Mouse (Mus musculus) frontal cortex, adult (tissue): Measurements from ENCODE around the gene Pdzrn3.
A peak's percentile ranks its signal among the peaks of the same experiment; 100 is the strongest.

Source experiments
- ATAC-seq: cut with Nextera tagmentation; 2 replicates; pipeline ENCODE4 v1.9.2; 2017; ENCODE audit warnings: mild to moderate bottlenecking, moderate library complexity, mixed read lengths; ENCODE audit not compliant: low TSS enrichment

Pdzrn3 gene

DNA sequence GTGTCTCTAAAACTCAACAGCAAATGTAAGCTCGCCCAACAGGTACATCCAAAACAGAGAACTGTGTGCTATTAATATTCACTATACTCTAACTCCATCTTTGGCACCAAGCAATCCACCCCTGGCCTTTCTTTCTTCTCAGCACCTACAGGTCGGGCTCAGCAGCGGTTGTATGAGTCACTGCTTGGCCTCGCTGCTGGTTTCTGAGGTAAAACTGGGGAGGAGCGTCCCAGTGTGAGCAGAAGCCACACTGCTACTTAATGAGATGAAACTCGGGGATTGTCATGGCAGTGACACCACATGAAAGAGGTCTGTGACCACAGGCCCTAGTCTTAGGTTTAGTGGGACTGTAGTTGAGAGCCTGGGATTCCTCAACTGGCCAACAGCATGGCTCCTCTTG is 120.3 kb downstream of the Pdzrn3 start:
- no peak for ATAC-seq

DNA sequence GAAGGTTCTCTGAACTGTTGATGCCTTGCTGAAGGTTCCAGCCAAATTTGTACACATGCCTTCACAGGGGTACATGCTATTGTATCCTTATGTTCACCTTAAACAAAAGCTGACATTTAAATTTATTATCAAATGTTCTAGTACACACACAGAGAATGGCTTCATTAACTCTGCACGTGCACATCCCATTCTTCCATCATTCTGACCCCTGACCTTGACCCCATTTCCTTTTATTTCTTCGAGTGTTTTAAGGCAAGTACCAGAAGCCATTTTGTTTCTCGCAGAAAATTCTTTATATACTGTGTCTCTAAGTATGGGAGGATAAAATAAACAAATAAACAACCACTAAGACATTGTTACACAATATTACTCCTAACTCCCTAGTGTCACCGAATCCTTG is 123.0 kb downstream of the Pdzrn3 start:
- ATAC-seq = no peak

DNA sequence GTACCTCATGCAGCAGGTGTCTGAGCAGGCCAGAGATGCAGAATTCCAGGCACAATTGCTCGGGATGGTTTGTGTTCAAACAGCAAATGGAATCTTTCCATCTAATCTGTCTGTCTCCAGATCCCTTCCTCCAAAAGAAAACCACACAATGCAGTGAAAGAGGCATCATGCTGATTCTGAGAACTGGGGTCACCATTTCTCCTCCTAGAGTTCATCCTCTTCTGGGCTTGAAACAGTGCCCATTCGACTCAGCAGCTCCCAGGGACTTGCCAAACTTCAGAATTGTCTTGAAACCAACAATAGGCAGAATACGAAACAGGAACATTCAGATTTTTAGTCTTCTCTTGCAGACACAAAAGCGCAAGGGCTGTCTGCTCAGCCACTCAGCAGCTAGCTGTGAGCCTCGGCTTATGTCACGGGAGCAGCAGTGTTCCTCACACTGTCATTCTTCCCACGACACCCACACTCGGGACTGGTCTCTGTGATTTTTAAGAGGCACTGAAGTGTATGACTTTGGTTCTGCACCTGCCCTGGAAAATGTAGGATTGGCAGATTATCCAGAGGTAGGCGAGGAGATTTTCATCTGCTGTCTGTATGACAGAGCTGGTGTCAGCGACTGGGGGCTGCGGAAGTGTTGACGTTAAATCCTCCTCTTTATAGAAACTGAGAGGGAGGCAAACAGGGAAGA is 125.6 kb downstream of the Pdzrn3 start:
- peak; percentile 86 for ATAC-seq

DNA sequence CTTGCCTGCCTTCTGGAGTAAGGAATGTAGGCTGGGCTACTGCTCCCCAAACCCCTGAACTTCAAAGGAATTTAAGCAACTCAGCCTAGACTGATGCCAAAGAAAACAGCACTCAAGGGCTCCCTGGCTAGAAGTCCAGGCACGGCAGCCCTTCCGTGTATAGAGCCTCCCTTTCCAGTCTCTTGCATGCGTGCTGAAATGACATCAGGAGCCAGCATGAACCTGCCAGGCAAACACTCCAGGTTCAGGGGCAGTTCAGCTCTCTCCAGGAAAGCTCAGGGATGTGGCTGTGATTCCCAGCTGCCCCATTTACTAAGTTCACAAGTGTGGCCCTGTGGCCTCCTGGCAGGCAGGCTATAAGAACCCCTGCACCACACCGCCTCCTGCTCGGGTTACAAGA is 126.5 kb downstream of the Pdzrn3 start:
- no peak for ATAC-seq

DNA sequence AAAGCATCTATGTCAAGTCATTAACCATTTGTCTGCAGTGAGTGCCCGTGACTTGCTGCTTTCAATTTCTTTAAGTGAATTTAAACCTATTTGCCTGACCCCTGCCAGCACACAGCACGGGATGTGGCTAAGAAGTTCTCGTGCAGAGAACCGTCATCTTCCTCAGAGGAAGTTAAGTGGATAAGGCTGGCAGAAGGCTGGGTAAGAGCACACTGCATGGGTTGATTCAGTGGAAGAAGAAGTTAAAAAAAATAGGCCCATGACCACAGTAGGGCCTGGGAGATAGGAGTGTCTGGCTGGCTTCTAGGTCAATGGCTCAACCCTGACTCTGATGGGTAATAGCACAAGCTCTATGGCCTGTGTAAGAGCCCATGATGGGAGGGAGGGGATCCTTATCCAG is 131.6 kb downstream of the Pdzrn3 start:
- ATAC-seq = no peak

DNA sequence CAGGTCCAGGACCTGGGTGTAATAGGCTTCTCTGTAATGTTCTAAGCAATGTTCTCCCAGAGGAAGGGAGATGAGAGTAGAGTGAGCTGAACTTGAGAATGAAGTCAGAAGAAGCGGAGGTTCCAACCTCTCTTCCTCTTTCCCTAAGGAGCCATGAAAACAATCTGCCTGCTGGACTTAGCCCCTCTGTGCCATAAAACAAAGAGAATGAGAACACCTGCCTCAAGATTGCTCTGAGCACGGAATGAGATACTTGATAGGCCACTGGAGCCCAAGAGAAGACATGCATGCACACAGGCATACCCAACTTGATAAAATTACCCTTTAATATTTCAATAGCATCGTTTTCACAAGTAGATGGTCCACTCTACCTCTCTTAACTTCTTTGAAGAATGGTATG is 133.3 kb downstream of the Pdzrn3 start:
- ATAC-seq = no peak

DNA sequence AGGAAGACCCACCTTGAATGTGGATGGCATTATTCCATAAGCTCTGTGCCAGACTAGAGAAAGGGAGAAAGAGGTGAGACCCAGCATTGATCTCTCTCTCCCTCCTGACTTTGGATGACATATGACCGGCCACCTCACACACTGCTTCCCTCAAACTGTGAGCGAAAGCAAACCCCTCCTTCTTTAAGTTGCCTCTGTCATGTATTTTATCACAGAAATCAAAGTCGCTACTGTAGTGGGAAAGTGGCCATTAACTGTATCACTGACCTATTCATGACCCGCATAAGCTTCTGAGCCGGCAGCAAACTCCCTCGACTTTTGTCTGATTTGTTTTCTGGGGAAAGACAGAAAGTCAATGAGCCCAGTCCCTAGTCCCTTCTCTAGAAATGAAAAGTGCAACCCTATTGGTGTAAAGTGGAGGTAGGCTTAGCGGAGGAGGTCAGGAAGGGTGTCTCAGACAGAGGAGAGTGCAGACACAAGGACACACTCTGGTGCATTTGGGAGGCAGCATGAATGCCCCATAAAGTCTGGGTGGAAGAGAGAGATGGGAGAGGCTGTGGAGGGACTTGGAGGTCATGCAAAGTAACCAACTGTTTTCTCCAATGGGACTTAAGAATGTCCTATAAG is 134.4 kb downstream of the Pdzrn3 start:
- no peak for ATAC-seq

DNA sequence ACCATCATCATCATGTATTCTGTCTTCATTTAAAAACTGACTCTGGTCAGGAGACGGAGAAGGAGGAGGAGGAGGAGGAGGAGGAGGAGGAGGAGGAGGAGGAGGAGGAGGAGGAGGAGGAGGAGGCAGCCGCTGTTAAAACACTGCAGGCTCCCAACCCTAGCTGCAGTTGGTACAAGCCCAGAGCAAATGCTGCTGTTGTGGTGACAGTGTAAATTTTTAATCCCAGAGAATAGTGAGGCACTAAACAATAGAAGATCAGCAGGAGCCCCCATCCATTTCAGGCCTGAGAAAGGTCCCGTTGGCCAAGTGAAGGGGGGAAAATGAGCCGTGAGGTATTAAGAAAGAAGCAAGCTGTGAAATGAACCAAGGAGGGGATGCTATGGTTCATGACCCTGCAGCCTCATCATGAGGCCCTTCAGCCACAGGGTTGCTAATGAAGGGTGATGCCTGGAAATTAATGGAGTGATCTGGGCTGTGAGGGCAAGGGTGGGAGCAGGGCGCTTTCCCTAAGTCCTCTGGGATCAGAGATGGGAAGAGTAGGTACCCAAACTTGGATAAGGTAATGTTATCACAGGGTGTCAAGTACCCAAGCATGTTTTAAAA is 141.0 kb downstream of the Pdzrn3 start:
- ATAC-seq = no peak

DNA sequence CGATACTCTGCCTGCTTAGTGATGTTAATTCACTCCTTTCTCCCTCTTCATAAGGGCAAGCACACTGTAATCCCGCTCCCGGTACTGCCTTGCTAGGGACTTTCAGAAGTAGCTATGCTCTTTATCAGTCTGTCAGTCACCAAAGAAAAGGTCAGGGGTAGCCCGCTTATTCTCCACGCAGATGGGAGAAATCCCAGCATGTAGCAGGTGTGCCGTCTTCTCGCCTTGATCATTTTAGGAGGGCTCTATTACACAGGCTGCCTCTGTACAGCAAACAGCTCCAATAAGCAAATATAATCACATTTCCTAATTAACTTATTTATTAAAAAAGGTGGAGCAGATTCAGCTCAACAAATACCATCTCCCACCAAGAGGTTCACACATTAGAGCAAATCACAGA is 141.5 kb downstream of the Pdzrn3 start:
- ATAC-seq = no peak

DNA sequence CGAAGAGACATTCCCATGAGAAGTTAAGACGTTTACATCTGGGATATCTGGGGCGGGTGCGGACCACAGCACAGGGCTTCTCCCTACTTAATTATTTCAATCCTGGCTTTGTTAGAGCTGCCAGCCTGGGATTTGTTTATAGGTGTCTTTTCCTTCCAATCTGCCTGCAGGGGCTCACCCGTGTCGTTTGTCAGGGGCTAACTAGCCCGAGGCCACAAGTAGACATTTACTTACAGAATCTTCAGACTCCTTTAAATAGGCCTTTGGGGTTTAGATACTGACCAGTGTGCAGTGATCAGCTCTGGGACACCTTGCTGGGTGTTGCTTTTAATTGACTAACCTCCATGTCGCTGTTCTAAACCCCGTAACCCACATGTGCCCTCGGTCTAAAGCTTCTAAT is 143.3 kb downstream of the Pdzrn3 start:
- ATAC-seq = no peak

DNA sequence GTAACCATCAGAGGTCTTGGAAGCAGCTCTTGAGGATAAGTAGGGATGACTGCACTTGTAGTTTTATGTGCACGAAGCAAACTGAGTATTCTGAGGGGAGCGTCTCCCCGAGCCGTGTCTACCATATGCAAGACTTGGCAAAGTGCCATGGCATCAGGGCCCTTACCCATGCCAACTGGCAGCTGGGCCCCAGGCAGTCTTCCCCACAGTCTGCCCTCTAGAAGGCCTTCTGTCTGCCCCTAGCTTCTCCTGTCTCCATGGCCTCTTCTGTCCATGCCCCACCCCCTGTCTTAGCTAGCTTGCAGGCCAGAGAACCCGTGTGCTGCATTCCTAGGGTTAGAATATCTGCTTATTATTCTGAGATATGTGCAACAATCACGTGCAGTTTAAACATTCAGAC is 144.0 kb downstream of the Pdzrn3 start:
- ATAC-seq = no peak

DNA sequence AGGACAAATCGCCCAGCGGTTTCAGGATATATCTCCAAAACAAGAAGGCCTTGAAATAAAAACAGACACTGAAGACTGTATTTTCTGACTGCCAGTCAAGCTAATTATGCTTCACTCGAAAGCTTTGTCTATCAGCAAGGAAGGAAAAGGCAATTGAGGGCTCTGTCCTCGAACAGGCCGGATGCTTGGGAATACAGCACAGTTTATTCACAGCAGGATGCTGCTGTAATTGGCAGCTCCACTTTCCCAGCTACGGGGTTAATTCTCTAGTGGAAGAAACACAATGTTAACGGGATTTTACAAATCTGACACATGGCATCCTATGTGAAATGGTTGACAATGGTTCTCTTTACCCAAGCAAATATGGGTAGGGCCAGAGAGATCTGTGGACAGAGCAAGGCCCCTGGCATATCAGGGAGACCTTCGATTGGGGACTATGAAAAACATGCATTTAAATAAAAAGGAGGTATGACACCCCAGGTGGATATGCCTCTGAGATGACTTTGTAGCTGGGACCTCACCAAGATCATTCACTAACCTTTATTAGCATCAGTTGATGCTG is 150.3 kb downstream of the Pdzrn3 start:
- no peak for ATAC-seq

DNA sequence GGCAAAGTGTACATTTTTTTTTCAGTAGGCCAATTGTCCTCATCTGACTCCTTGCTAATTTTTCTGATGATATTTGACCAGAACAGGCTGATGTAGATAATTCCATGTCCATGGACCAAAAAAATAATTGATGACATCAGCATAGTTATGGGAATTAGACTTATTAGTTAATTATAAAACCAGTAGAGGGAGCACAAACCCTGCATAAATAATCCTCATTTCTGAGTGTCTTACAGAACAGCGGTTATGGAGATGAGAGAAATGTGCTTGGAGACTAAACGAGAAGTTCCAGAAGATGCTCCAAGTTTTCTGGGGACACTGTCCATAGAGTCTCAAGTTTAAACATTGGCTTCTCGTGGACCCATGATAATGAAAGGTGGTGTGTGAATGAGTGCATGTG is 157.4 kb downstream of the Pdzrn3 start:
- ATAC-seq = no peak

DNA sequence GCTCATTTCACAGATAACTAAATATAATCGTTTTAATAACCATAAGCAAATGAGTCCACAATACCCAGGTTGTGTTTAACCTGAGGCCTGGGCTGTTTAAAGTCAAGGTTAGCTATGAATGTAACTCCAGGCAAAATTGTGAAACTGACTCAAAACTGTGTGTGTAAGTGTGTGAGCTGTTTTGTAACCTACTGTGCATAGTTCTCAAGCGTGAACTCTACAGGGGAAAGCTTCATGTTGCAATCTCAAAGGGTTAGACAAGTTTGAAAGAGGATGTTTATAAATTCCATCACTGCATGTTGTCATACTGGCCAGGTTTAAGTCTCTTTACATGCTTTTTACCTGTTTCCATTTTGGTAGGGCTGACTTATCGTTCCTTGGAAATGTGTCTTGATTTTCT is 158.7 kb downstream of the Pdzrn3 start:
- no peak for ATAC-seq

DNA sequence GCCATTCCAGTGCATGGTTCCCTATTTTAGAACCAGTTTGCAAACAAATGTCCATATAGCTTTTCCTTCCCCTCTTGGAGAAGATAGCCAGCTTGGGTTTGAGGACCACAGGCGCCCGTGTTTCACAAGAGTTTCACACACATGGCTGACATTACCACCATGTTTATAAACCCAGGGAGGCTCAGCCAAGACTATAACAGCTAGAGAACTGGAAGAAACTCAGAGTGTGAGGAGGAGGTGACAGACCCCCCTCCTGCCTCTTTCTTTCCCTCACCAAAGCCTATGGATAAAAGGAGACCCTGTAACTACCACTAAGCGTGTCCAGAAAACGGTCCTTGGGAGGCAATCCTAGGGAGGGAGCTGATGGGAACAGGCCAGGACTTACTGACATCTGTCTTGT is 159.5 kb downstream of the Pdzrn3 start:
- ATAC-seq = no peak

DNA sequence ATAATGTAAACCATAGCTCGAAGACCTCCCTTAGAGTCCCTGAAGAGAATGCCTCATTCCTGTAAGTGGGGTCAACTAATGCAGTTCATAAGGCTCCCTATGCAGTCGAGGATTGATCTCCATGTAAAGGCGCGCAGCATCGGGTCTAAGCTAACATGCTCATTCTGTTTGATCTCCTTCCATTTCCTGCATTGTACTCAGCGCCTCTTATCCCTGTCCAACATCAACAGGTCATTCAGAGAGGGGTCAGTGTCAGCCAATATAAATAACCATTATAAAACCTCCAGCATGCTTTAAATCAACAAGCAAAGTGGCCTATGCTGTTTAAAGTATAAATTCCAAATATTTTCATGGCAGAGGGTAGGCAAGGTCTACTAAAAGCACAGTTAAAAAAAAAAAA is 159.9 kb downstream of the Pdzrn3 start:
- ATAC-seq = no peak

DNA sequence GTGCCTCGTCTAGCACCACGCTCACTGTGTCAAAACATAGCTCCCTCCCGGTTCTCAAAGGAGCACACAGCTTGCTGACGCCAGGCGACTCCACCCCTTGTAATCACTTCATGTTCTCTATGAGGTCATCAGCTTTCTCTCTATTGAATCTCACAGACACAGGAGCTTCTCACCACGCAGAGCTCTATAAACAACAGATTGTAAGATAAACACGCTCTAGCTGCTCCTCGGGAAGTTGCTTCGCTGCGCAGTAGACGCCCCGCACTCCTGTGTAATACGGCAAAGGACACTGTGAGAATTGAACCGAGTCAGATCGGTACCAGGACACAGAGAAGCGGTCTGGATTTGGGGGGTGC is 162.3 kb downstream of the Pdzrn3 start:
- ATAC-seq = peak; percentile 64

DNA sequence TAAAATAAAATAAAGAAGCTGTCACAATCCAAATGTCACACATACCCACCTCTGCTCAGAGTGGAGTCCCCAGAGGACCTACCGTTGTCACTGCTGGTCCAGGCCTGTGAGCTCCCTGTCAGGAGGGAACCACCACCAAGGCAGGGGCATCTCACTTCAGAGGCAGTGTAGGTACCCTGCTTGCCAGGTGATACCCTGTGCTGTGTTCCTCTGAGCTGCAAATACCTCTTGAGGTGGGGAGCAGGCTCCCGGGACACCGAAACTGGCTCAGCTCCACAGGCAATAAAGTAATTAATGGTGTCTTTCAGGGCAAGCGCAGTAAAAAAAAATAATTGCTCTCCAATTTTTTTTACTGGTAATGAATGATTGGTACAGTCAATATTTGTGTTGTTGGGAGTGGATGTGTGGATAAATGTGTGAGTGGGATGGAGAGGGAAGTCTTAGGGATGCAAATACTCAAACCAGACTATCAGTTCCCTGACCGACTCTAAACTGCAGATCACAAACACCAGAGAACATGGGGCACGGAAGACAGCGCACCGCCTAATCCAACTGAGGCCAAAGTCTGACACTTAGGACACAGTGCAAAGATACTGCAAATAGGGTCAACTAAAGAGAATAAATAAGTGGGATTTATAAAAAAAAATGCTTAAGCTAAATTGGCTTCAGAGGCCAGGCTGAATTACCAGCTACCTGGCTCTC is 162.8 kb downstream of the Pdzrn3 start:
- ATAC-seq = no peak

DNA sequence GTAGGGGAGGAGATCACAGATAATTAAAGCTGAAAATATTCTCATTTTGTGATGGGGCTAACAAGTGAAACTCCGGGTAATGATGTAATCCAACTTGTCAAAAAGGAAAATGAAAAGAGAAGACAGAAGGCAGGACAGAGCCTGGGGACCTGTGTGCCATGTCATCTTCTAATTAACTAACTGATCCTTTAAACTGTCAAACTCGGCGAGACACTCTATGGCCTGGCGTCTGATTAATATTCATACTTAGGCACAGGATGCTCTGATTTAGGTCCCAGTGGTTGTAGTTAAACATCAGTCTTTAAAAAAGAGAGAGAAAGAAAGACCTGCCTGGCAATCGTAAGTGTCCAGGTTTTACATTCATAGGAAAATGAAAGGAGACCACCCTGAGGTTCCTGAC is 164.6 kb downstream of the Pdzrn3 start:
- ATAC-seq = no peak

DNA sequence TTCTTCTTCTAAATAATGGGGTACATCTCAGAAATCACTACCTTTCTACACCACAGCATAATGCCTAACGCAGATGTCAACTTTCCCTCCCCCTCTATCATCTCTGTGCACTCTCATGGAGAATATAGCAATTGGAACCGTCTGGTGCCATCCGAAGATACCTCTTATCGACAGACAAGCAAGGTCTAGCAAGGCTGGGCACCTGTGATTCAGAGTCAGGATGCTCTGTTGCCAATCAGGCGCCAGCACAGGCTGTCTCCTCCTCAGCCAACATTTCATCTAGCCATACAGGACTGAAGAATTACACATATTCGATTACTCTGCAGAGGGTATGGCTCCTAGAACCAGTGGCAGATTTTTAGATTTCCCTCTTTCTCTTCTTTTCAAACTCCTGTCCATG is 165.6 kb downstream of the Pdzrn3 start:
- no peak for ATAC-seq

DNA sequence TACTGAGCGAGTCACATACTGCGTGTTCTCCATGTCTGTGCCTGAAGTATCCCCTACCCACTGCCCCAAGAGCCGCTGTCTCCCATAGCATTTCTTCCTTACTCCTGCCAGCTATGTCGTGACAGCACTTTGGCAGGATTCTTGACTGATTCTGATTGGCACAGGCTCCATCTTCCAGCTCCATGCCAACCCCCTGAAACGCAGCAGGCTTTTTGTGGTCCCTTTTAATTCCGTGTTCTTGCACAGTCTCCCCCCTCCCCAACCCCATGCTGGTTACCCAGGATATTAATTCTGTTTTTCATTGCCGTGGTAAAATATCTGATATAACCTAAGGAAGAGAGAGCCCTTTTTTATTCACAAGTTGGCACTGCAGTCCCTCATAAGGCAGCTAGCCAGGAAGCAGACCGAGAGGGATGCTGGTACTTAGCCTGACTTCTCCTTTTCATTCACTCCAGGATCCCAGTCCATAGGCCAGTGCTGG is 166.3 kb downstream of the Pdzrn3 start:
- ATAC-seq = peak; percentile 31

DNA sequence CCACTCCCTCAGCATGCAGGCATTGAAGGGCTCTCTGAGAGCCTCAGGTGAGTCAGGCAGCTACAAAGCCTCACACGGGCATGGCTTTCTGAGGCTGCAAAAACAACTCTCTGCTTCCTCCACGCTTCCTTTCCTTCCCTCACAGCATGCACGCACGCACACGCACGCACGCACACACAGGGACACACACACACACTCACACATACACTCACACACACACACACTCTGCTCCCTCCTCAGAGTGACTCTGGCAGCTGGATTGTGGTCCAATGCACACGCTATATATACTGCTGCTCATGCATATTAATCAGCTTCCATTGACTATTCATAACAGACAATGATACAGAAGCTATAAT is 178.8 kb downstream of the Pdzrn3 start:
- peak; percentile 36 for ATAC-seq
